Mouse (Mus musculus) gastrocnemius, postnatal 4 days (tissue): Measurements from ENCODE around the gene Pum2. TPM values are rescaled to one million over a fixed set of nuclear protein-coding genes. Genes with fewer than 3 reads are reported as not detected.
"Not testable (repeated sequence)": the region's sequence is repeated elsewhere in the genome, so short reads cannot be mapped to it uniquely, and the experiment has no call there.

Source experiments
- DNase-seq, 2 experiments: peaks; one replicate each; pipeline ENCODE4 v3.0.0; 2021 to 2022; ENCODE audit warnings: low spot score in 2 of 2, mixed read lengths in 2 of 2
- long read RNA-seq, 2 experiments: library from polyadenylated mRNA; stranded (forward); transcript quantifications; one replicate each; pipeline ENCODE4 v2.0.0; 2021
- total RNA-seq, 2 experiments: library from RNA; stranded (reverse); gene quantifications; 2 replicates each; pipeline ENCODE4 v1.2.3; 2021

The Pum2 gene
- total RNA-seq = 10 to 100 TPM; 92.8 to 94.9 TPM
- long read RNA-seq, experiment 1, full-length matches to known transcripts = 9 of 25 reads
- long read RNA-seq, experiment 1, partial matches to known transcripts = 15 of 25 reads
- long read RNA-seq, experiment 1, other reads (novel, unspliced or antisense) = 1 of 25 reads
- long read RNA-seq, experiment 2, full-length matches to known transcripts = 11 of 27 reads
- long read RNA-seq, experiment 2, partial matches to known transcripts = 4 of 27 reads
- long read RNA-seq, experiment 2, other reads (novel, unspliced or antisense) = 12 of 27 reads

DNA sequence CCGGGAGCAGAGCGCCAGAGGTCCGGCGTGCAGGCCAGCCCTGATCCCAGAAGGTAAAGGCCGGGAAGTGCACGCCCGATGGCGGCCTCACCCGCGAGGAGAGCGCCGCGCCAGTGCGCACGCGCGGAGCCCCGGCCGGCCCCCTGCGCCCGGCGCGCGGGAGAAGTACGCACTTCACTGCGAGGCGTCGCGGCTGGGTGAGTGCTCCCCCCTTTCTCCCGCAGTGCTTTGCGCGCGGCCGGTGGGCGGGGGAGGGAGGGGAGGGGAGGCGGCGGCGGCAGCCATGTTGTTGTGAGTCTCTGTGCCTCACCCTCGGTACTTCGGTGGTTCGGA lies at the start of gene Pum2:
Pum2 (plus strand) TSS at position 161 of the 333 bp plus-strand sequence.
- DNase-seq = peak; percentile 92 to 96

DNA sequence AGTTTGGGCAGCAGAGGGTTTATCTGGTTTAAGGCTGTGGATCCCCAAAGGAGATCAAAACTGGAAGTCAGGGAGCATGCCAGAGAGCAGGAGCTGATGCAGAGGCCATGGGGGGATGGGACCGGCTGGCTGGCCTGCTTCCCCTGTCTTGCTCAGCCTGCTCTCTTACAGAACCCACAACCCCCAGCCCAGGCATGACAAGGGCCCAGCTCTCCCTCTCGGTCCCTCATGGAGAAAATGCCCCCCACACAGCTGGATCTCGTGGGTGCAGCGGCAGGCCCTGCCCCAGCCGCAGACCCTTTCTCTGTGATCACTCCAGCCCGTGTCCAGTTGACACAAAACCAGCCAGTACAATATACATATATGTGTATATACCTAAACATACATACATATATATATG lies 44.4 kb upstream of the Pum2 start:
- no peak for DNase-seq

DNA sequence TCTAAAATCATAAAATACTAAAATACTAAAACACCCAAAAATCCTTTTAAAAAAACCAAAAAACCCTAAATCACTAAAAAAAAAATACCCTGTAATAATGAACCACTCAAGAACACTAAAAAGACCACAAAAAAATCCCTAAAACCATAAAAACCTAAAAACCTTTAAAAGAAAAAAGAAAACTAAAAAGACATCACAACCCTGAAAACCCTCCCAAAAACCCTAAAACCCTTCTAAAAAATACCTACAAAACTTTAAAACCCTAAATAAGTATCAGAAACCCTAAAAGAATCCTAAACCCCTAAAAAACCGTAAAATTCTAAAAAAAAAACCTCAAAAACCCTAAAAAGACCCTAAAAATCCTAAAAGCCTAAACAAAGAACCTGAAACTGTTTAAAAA lies 42.2 kb upstream of the Pum2 start:
- no peak for DNase-seq

DNA sequence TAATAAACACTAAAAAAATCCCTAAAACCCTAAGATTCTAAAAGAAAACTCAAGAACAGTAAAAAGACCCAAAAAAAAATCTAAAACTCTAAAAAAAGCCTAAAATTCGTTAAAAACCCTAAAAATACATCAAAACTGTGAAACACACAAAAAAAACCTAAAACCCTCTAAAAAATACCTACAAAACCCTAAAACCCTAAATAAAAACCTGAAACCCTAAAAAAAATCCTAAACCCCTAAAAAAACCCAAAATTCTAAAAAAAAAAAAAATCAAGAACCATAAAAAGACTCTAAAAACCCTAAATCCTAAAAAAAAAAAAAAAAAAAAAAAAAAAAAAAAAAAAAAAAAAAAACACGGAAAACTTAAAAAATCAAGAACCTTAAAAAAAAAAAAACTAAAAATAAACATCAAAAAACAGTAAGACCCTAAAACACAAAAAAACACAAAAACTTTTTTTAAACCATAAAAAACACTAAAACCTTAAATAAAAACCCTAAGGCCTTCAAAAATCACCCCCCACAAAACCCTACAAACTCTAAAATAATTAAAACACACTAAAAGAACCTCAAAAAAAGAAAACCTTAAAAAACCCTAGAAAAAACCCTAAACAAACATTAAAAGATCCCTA lies 41.1 kb upstream of the Pum2 start:
- DNase-seq = no peak

DNA sequence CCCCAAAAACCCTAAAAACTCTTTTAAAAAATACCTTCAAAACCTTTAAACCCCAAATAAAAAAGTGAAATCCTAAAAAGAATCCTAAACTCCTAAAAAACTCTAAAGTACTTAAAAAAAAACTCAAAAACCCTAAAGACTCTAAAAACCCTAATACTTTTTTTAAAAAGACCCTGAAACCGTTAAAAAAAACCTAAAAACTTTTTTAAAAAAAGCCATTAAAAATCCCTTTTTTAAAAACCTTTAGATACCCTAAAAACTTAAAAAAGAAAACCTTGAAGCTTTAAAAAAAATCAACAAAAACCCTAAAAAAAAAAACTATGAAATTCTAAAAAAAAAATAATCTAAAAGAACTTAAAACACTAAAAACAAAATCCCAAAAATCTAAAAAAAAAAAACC lies 39.6 kb upstream of the Pum2 start:
- no peak for DNase-seq

DNA sequence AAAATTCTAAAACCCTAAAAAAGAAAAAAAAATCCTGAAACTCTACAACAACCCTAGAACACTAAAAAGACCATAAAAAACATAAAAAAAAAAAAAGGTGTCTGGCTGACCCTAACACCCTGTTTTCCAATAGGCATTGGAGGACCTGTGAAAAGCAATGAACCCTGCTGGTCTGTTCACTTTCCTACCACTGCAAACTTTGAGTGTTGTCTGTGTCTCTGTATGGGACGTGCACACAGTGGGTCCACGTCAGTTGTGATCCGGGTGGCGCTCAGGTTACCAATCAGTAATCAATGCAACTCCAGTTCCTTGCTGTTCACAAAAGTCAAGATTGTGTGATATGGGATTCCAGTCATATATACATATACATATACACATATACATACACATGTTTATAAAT lies 38.4 kb upstream of the Pum2 start:
- DNase-seq = no peak

DNA sequence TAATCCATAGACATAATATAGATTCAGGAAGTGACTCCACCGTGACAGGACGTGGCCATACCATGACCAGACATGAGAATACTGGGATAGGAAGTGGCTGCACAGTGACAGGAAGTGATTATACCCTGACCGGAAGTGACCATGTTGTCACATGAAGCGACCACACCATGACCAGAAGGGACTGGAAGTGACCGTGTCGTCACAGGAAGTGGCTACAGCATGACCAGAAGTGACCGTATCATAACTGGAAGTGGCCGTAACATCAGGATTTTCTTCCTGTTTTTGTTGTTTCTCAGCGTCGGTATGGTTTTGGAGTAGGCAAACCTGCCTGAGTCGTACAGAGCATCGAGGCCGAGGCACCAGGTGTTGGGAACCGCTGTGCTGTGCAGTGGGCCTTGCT lies 37.0 kb upstream of the Pum2 start:
- DNase-seq = no peak

DNA sequence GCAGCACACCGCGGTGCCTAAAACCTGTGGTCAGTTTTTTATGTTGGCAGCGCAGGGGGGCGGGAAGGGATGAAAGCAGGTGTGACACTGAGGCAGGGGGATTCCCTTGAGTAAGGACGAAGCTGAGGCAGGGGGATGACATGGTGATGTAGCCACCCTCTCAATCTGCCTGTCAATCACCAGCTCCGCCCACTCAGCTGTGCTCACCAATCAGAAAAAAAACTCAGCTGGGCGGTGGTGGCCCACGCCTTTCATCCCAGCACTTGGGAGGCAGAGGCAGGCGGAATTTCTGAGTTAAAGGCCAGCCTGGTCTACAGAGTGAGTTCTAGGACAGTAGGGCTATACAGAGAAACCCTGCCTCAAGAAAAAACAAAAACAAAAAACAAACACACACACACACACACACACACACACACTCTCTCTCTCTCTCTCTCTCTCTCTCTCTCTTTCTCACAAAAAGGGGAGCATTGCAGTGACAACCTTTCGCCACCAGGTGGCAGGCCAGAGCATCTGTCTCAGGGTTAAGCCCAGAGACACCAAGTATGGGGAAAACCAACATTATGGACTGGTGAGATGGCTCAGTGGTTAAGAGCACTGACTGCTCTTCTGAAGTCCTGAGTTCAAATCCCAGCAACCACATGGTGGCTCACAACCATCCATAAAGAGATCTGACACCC lies 35.4 kb upstream of the Pum2 start:
- peak; percentile 52 to 71 for DNase-seq

DNA sequence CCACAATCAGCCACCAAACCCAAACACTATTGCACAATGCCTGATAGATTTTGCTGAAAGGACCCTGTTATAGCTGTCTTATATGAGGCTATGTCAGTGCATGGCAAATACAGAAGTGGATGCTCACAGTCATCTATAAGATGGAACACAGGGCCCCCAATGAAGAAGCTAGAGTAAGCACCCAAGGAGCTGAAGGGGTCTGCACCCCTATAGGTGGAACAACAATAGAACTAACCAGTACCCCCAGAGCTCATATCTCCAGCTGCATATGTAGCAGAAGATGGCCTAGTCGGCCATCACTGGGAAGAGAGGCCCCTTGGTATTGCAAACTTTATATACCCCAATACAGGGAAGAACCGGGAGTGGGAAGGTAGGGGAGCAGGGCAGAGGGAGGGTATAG lies 33.7 kb upstream of the Pum2 start:
- not testable (repeated sequence) for DNase-seq

DNA sequence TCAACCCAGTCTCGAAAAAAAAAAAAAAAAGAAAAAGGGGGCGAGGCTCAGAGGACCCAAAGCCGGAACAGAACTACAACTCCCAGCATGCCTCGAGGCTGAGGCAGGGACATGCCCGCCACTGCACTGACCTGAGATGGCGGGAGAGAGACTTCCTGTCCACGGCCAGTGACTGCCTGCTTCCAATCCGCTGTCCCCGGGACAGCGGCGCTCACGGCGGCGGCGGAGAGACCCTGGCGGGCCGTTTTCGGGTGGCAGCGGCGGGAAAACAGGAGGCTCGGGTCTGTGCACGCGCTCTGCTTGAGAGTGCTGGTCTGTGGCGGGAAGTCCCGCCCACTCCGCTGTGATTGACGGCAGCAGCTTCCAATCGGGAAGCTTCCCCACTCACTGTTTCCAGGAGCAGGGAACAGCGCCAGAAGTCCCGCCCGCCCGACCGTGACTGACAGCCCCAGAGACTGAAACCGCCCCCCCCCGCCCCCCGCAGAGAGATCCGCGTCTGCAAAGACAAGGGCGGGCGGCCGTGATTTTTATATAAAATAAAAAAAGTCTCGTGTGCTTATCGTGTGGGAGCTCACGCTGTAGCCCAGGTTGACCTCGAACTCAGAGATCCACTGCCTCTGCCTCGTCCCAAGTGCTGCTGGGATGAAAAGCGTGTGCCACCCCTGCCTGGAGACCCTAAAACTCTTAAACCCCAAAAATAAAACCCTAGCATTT lies 33.1 kb upstream of the Pum2 start:
- DNase-seq = peak; percentile 99

DNA sequence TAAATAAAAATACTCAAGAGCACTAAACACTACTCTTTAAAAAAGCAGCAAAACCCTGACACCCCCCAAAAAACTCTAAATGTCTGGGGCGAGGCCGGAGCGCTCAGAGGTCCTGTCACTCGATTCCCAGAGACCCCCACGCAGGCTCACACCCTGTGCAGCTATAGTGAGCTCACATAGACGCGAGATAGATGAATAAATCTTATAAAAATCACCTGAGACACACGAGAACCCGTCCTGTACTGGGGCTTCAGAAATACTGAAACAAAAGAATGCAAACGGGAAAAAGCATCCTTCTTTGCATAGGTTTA lies 32.6 kb upstream of the Pum2 start:
- no peak for DNase-seq

DNA sequence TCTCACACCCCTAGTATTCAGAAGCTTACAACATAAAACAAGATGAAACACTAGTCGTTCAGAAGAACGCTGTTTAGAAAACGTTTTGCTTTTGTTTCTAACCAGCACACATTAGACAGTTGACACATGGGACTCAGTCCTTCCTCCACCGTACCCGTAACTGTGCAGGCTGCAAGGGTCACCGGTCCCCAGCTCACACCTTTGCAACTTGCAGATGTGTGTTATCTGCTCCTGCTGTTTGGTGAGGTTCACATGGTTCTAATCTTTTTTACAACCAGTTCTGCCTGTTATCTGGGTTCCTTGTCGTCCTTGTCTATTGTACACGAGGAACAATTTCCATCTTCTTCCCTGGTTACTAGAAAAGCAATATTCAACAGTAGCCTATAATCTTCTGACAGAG lies 25.7 kb upstream of the Pum2 start:
- not testable (repeated sequence) for DNase-seq

DNA sequence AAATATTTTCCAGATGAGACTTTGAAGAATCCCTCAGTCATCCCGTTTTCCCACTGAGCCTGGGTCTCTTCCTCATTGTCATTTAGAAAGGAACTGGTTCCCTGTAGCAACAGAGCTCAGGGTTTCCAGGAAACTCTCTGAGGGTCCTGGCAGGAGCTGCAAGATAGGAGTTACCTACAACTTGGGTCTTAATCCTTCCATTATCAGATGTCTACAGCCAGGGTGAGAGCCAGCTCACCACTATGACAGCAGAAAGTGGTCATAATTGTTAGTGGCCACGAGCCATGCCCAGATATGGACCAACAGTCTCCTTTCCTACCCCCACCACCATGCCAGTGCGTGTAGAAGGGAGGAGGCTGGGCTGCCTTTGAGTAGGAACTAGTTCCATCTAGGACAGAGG lies 23.9 kb upstream of the Pum2 start:
- not testable (repeated sequence) for DNase-seq

DNA sequence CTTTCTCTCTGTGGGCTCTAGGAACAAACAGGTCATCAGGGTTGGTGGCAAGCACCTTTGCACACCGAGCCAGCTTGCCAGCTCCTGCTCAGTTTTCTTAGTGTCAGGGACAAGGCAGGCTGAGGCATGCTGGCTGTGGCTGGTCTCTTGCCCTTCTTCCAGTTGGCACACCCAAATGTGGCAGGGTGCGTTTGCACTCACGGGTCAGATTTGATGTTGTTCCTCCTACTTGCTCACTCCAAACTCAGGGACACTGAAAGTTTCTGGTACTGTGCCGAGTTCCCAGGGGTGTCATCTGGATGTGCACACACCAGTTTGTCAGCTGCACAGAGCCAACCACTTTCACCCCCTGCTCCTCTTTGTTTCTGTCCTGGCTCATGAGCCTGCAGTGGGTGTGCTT lies 17.3 kb upstream of the Pum2 start:
- no peak for DNase-seq

DNA sequence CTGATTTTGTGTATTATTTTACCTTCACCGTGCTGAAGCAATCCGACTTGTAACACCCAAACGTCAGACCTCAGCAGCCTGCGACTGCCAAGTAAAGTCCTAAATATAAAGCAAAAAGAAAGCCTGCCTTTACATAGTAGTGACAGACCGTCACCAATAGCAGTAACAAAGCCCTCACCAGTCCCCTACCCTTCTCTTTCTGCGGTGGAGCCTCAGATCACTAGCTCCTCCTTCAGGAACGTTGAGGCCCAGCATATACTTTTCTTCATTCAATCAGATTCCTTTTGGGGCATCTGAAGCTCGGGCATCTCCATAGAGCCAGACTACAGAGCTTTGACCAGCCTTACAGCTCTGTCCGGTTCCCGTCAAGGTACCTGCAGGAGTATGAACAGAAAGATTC lies 16.8 kb upstream of the Pum2 start:
- DNase-seq = no peak

DNA sequence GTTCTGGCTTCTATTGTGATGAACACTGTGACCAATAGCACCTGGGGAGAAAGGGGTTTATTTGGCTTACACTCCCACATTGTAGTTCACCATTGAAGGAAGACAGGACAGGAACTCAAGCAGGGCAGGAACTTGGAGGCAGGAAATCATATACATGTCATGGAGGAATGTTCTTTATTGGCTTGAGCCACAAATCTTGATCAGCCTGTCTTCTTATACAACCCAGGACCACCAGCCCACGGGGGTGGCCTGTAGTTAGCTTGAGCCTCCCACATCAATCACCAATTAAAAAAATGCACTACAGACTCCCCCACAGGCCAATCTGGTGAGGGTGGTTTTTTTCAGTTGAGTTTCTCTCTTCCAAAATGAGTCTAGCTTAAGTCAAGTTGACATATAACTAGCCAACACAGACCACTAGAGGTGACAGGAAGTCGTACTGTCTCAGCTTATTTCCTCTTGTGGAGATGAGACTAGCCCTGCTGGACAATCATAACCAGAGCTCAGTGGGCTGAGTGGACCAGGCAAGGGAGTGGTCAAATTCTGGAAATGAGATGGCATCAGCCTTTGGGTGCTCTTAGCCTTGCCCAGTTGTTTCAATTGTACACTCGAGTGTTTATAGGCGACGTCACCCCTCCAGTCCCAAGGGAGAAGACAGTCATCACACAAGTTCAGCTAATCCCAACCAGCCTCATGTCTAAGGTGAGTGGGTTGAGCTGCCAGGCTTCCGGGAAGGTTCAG lies 16.1 kb upstream of the Pum2 start:
- no peak for DNase-seq

DNA sequence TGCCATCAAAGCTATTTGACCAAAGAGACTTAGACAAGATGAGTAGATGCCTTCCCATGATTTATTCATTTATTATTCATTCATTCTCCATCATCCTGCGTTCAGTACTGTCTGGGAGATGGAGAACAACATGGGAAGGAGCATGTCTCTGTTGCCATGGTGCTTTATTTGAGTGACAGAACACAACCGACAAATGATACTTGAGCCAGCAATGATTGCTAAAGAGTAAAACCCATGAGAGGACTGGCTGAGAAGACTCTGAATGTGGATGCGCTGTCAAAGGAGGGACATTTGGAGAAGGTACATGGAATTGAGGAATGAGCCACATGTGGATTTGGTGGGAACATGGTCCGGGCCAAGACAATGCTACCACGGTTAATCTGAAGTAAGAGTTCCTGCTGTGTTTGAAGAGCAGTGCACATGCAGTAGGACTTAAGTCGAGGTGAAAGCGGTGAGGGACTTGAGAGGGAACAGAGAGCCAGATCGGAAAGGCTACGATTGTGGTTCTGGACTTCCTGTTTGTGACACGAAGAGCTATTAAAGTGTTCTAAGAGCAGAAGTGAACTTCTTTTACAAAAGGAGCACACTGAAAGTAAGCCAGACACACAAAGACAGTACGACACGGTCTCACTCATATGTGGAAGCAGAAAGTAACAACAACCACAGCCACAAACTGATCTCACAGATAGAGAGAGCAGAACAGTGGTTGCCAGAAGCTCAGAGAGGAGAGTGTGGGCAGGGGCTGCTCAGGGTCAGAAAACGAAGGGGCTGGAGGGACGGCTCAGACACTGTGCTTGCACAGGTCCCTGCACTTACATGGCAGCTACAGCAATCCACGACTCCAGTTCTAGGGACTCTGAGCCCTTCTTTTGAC lies 14.3 kb upstream of the Pum2 start:
- no peak for DNase-seq

DNA sequence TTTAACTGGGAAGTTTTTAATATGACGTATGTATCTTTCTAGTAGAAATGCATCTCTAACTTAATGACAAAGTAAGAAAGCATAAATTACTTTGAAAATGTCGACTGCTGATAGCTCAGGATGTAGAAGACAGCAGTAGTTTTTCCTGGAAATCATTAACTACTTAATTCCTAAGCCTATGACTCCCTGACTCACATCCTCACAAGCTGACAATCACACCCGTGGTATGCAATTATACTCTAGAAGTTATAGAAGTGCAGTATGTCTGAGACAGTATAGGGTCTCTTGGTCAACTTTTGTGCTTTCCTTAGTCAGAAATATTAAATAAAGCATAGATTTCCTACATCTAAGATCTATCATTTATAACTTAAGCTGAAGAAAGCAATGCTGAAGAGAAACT lies 12.2 kb upstream of the Pum2 start:
- no peak for DNase-seq

DNA sequence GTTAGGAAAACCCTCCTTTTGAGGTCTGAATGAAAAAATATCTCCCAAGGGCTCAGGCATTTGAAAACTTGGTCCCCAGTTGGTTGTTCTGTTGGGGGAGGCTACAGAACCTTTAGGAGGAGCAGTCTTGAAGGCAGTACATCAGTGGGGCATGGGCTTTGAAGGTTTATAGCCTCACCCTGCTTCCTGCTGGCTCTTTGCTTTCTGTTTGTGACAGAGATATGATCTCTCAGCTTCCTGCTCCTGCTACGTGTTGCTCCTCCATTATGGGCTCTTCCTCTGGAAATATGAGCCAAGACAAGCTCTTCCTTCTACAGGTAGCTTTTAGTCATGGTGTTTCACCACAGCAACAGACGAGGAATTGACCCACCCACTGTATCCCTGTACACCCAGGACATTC lies 11.8 kb upstream of the Pum2 start:
- DNase-seq = no peak

DNA sequence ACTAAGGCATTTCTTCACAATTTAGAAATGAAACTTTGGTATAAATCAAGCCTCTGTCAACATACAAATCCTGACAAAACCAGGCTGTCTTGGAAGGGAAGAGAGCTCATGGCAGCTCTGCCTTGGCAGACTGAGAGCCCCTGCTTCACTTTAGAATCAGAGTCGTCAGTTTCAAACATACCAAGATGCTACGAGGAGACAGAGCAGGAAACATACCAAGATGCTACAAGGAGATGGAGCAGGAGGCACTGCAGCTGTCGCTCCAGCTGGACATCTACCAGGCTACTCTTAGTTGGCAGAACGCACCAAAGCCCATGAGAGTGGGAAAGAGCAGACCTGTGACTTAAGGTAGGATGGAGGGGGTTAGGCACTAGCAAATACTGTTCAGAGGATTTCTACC lies 11.2 kb upstream of the Pum2 start:
- no peak for DNase-seq
